Mouse (Mus musculus): ENCODE data around the gene Scarb1. TPM values are rescaled to one million over a fixed set of nuclear protein-coding genes. Genes with fewer than 3 reads are reported as not detected.

Gene Scarb1
- polyA plus RNA-seq, 1 experiment, result 59.6 TPM

GRCm38 (mm10) chr5:125309193-125309592 lies 31.7 kb downstream of the Scarb1 start:
- Histone ChIP-seq H3K27ac (ENCODE audit: insufficient read depth, low read length) (no peak overlapping the region), H3K4me1 (ENCODE audit: control insufficient read depth, insufficient read depth, low read length) (no peaks in the 10 kb centered on the region), H3K36me3 (ENCODE audit: control insufficient read depth, insufficient read depth, low read length, poor library complexity, severe bottlenecking) (no peaks in the 10 kb centered on the region), H3K4me3 (ENCODE audit: low read depth, low read length) (no peak overlapping the region), H3K27me3 (ENCODE audit: control insufficient read depth, insufficient read depth, low read length, poor library complexity, severe bottlenecking) (no peaks in the 10 kb centered on the region), H3K9me3 (replicated peaks; ENCODE audit: control insufficient read depth, insufficient read depth, low read length, poor library complexity, severe bottlenecking) (no peaks in the 10 kb centered on the region), H3K9ac (ENCODE audit: low read depth, poor library complexity, severe bottlenecking) (no peak overlapping the region)
- TF ChIP-seq EP300 (IDR thresholded peaks at IDR 0.05; ENCODE audit: insufficient read depth, low read depth, low read length), result no peak
- TF ChIP-seq CTCF (IDR thresholded peaks at IDR 0.05; ENCODE audit: low read depth, low read length), result no peak
- TF ChIP-seq POLR2A (IDR thresholded peaks at IDR 0.05; ENCODE audit: insufficient read depth, low read length), result no peak

GRCm38 (mm10) chr5:125306824-125307223 lies 34.1 kb downstream of the Scarb1 start:
- Histone ChIP-seq H3K4me3 (ENCODE audit: low read depth, low read length) (no peak overlapping the region), H3K9ac (ENCODE audit: low read depth, poor library complexity, severe bottlenecking) (no peak overlapping the region), H3K36me3 (ENCODE audit: control insufficient read depth, insufficient read depth, low read length, poor library complexity, severe bottlenecking) (no peaks in the 10 kb centered on the region), H3K27me3 (ENCODE audit: control insufficient read depth, insufficient read depth, low read length, poor library complexity, severe bottlenecking) (no peaks in the 10 kb centered on the region), H3K9me3 (replicated peaks; ENCODE audit: control insufficient read depth, insufficient read depth, low read length, poor library complexity, severe bottlenecking) (no peaks in the 10 kb centered on the region), H3K27ac (ENCODE audit: insufficient read depth, low read length) (no peak overlapping the region), H3K4me1 (ENCODE audit: control insufficient read depth, insufficient read depth, low read length) (no peaks in the 10 kb centered on the region)
- no peak for TF ChIP-seq CTCF (IDR thresholded peaks at IDR 0.05; ENCODE audit: low read depth, low read length)

- Histone ChIP-seq H3K27ac (ENCODE audit: insufficient read depth, low read length) (no peak overlapping the region), H3K9me3 (replicated peaks; ENCODE audit: control insufficient read depth, insufficient read depth, low read length, poor library complexity, severe bottlenecking) (no peaks in the 10 kb centered on the region), H3K27me3 (ENCODE audit: control insufficient read depth, insufficient read depth, low read length, poor library complexity, severe bottlenecking) (no peaks in the 10 kb centered on the region), H3K9ac (ENCODE audit: low read depth, poor library complexity, severe bottlenecking) (no peak overlapping the region), H3K36me3 (ENCODE audit: control insufficient read depth, insufficient read depth, low read length, poor library complexity, severe bottlenecking) (no peaks in the 10 kb centered on the region), H3K4me3 (ENCODE audit: low read depth, low read length) (no peak overlapping the region), H3K4me1 (ENCODE audit: control insufficient read depth, insufficient read depth, low read length) (no peaks in the 10 kb centered on the region)
- TF ChIP-seq POLR2A (IDR thresholded peaks at IDR 0.05; ENCODE audit: insufficient read depth, low read length) (no peak), EP300 (IDR thresholded peaks at IDR 0.05; ENCODE audit: insufficient read depth, low read depth, low read length) (no peak), CTCF (IDR thresholded peaks at IDR 0.05; ENCODE audit: low read depth, low read length) (no peak)
Observed at GRCm38 (mm10) chr5:125306372-125306771, 34.5 kb downstream of the Scarb1 start.

GRCm38 (mm10) chr5:125305229-125306081 lies 35.4 kb downstream of the Scarb1 start:
- H3K9ac ChIP-seq (ENCODE audit: low read depth, poor library complexity, severe bottlenecking), result no peak overlapping the region
- H3K9me3 ChIP-seq (replicated peaks; ENCODE audit: control insufficient read depth, insufficient read depth, low read length, poor library complexity, severe bottlenecking), result no peaks in the 10 kb centered on the region
- no peak overlapping the region for H3K4me3 ChIP-seq (ENCODE audit: low read depth, low read length)
- TF ChIP-seq EP300 (IDR thresholded peaks at IDR 0.05; ENCODE audit: insufficient read depth, low read depth, low read length) (no peak), CTCF (IDR thresholded peaks at IDR 0.05; ENCODE audit: low read depth, low read length) (no peak), POLR2A (IDR thresholded peaks at IDR 0.05; ENCODE audit: insufficient read depth, low read length) (no peak)
- no peak overlapping the region for H3K27ac ChIP-seq (ENCODE audit: insufficient read depth, low read length)
- H3K36me3 ChIP-seq (ENCODE audit: control insufficient read depth, insufficient read depth, low read length, poor library complexity, severe bottlenecking), result no peaks in the 10 kb centered on the region
- H3K27me3 ChIP-seq (ENCODE audit: control insufficient read depth, insufficient read depth, low read length, poor library complexity, severe bottlenecking), result no peaks in the 10 kb centered on the region
- no peaks in the 10 kb centered on the region for H3K4me1 ChIP-seq (ENCODE audit: control insufficient read depth, insufficient read depth, low read length)

- TF ChIP-seq POLR2A (IDR thresholded peaks at IDR 0.05; ENCODE audit: insufficient read depth, low read length) (no peak), CTCF (IDR thresholded peaks at IDR 0.05; ENCODE audit: low read depth, low read length) (no peak), EP300 (IDR thresholded peaks at IDR 0.05; ENCODE audit: insufficient read depth, low read depth, low read length) (no peak)
- Histone ChIP-seq H3K9me3 (replicated peaks; ENCODE audit: control insufficient read depth, insufficient read depth, low read length, poor library complexity, severe bottlenecking) (no peaks in the 10 kb centered on the region), H3K9ac (ENCODE audit: low read depth, poor library complexity, severe bottlenecking) (no peak overlapping the region), H3K4me1 (ENCODE audit: control insufficient read depth, insufficient read depth, low read length) (no peaks in the 10 kb centered on the region), H3K4me3 (ENCODE audit: low read depth, low read length) (no peak overlapping the region), H3K27me3 (ENCODE audit: control insufficient read depth, insufficient read depth, low read length, poor library complexity, severe bottlenecking) (no peaks in the 10 kb centered on the region), H3K36me3 (ENCODE audit: control insufficient read depth, insufficient read depth, low read length, poor library complexity, severe bottlenecking) (no peaks in the 10 kb centered on the region), H3K27ac (ENCODE audit: insufficient read depth, low read length) (no peak overlapping the region)
Observed at GRCm38 (mm10) chr5:125304245-125304856, 36.5 kb downstream of the Scarb1 start.

- H3K4me3 ChIP-seq (ENCODE audit: low read depth, low read length), result no peak overlapping the region
- no peak overlapping the region for H3K9ac ChIP-seq (ENCODE audit: low read depth, poor library complexity, severe bottlenecking)
- no peaks in the 10 kb centered on the region for H3K36me3 ChIP-seq (ENCODE audit: control insufficient read depth, insufficient read depth, low read length, poor library complexity, severe bottlenecking)
- TF ChIP-seq POLR2A (IDR thresholded peaks at IDR 0.05; ENCODE audit: insufficient read depth, low read length) (no peak), CTCF (IDR thresholded peaks at IDR 0.05; ENCODE audit: low read depth, low read length) (no peak), EP300 (IDR thresholded peaks at IDR 0.05; ENCODE audit: insufficient read depth, low read depth, low read length) (no peak)
- no peaks in the 10 kb centered on the region for H3K4me1 ChIP-seq (ENCODE audit: control insufficient read depth, insufficient read depth, low read length)
- no peak overlapping the region for H3K27ac ChIP-seq (ENCODE audit: insufficient read depth, low read length)
- no peaks in the 10 kb centered on the region for H3K27me3 ChIP-seq (ENCODE audit: control insufficient read depth, insufficient read depth, low read length, poor library complexity, severe bottlenecking)
- H3K9me3 ChIP-seq (replicated peaks; ENCODE audit: control insufficient read depth, insufficient read depth, low read length, poor library complexity, severe bottlenecking), result no peaks in the 10 kb centered on the region
Observed at GRCm38 (mm10) chr5:125303055-125303454, 37.8 kb downstream of the Scarb1 start.
